ENCODE assay signal across 17 mouse cellular contexts in genomic region chr4:134986336-134986635, GRCm38 (mm10). TPM values are rescaled to one million over a fixed set of nuclear protein-coding genes. Genes with fewer than 3 reads are reported as not detected.
DNase-seq lines count a peak whose midpoint lies in the region; ATAC-seq and TF ChIP-seq lines count a peak whose summit lies in the region.
"Had no signal": no experiment of that assay in that cellular context is flagged by ENCODE, and none has a peak within 500 bp of the region (broad histone marks: within the 10 kb centered on the region; RNA-seq: fewer than 3 reads in every experiment).

No protein-coding gene starts in this region.

- H3K4me1 ChIP-seq in hindbrain, postnatal 0 days (ENCODE audit: insufficient read depth, low read length), result no peaks in the 10 kb centered on the region
- H3K4me1 ChIP-seq in hindbrain, embryonic 14.5 days (replicated peaks; ENCODE audit: control insufficient read depth, insufficient read depth, low read length), result 0 out of 2 replicates have a peak, but pooled peaks cover 3% of the 10 kb centered on the region
- H3K4me1 ChIP-seq in midbrain, postnatal 0 days (ENCODE audit: insufficient read depth, low read length), result no peaks in the 10 kb centered on the region

- DNase-seq in gastrocnemius, adult 2 months, result peak; percentile 46
- no peak for DNase-seq in gastrocnemius, postnatal 36 days
- DNase-seq in hindbrain, postnatal 0 days (ENCODE audit: low spot score), result peak; percentile 31
- no peak for DNase-seq in hindbrain, embryonic 14.5 days (ENCODE audit: low spot score)
- peak; percentile 83 for DNase-seq in 3T3-L1 (ENCODE audit: low read depth, low spot score)
- peak; percentile 12 for DNase-seq in brain, adult 2 months (ENCODE audit: low read depth, low spot score)
- no peak for DNase-seq in right cerebral cortex, postnatal 4 days
- DNase-seq in midbrain, postnatal 0 days (ENCODE audit: low spot score), result no peak
- DNase-seq: adrenal gland, adult 8-10 months; embryo, embryonic 11 days; kidney, adult 18-20 months; kidney, postnatal 10 days; midbrain, embryonic 14.5 days; spleen, adult 18-20 months had no signal

- H3K27me3 ChIP-seq in hindbrain, postnatal 0 days (ENCODE audit: insufficient read depth, low read length), result no peaks in the 10 kb centered on the region
- H3K27me3 ChIP-seq in hindbrain, embryonic 14.5 days (ENCODE audit: control insufficient read depth, insufficient read depth, low read length), result no peaks in the 10 kb centered on the region
- H3K27me3 ChIP-seq in midbrain, postnatal 0 days (ENCODE audit: insufficient read depth, low read length), result no peaks in the 10 kb centered on the region
- H3K27me3 ChIP-seq: embryonic facial prominence, embryonic 15.5 days had no signal

- no peak for TF ChIP-seq CTCF in gastrocnemius, adult 2 months (IDR thresholded peaks at IDR 0.05)
- no peak for TF ChIP-seq CTCF in hindbrain, postnatal 0 days (IDR thresholded peaks at IDR 0.05; ENCODE audit: low read depth)
- TF ChIP-seq CTCF in midbrain, postnatal 0 days (IDR thresholded peaks at IDR 0.05), result no peak

- H3K9me3 ChIP-seq in hindbrain, postnatal 0 days (ENCODE audit: low read length), result no peaks in the 10 kb centered on the region
- H3K9me3 ChIP-seq in hindbrain, embryonic 14.5 days (ENCODE audit: control insufficient read depth, low read length), result no peaks in the 10 kb centered on the region
- no peaks in the 10 kb centered on the region for H3K9me3 ChIP-seq in midbrain, postnatal 0 days (ENCODE audit: low read length)
- H3K9me3 ChIP-seq: embryonic facial prominence, embryonic 15.5 days had no signal

- WGBS in hindbrain, postnatal 0 days, result 58% methylated on average over 4 of the region's 4 CpGs
- 59% methylated on average over 4 of the region's 4 CpGs for WGBS in hindbrain, embryonic 14.5 days
- 71% methylated on average over 4 of the region's 4 CpGs for WGBS in midbrain, postnatal 0 days

- no peak overlapping the region for H3K4me2 ChIP-seq in hindbrain, postnatal 0 days (ENCODE audit: low read depth, low read length)
- no peak overlapping the region for H3K4me2 ChIP-seq in hindbrain, embryonic 14.5 days (replicated peaks)
- no peak overlapping the region for H3K4me2 ChIP-seq in midbrain, postnatal 0 days (ENCODE audit: low read depth, low read length, poor library complexity, severe bottlenecking)
- H3K4me2 ChIP-seq: embryonic facial prominence, embryonic 15.5 days; heart, embryonic 13.5 days had no signal

- intact Hi-C loops in gastrocnemius, adult 2 months (cut with DNase I), result no loop called here
- intact Hi-C loops in gastrocnemius, postnatal 36 days (cut with DNase I), result no loop called here

- no peak overlapping the region for H3K9ac ChIP-seq in hindbrain, postnatal 0 days (replicated peaks; ENCODE audit: low read length)
- no peak overlapping the region for H3K9ac ChIP-seq in hindbrain, embryonic 14.5 days
- H3K9ac ChIP-seq in midbrain, postnatal 0 days (replicated peaks; ENCODE audit: low read length, poor library complexity, severe bottlenecking), result no peak overlapping the region
- H3K9ac ChIP-seq: embryonic facial prominence, embryonic 15.5 days; heart, embryonic 13.5 days; liver, embryonic 14.5 days had no signal

- no peak overlapping the region for H3K4me3 ChIP-seq in gastrocnemius, adult 2 months
- H3K4me3 ChIP-seq in hindbrain, postnatal 0 days (ENCODE audit: low read length), result no peak overlapping the region
- no peak overlapping the region for H3K4me3 ChIP-seq in hindbrain, embryonic 14.5 days (replicated peaks; ENCODE audit: low read length)
- no peak overlapping the region for H3K4me3 ChIP-seq in midbrain, postnatal 0 days (ENCODE audit: low read depth, low read length)
- H3K4me3 ChIP-seq: embryonic facial prominence, embryonic 15.5 days; heart, embryonic 13.5 days had no signal

- ATAC-seq in hindbrain, postnatal 0 days, result no peak
- ATAC-seq in hindbrain, embryonic 14.5 days (ENCODE audit: low FRiP score), result no peak
- no peak for ATAC-seq in midbrain, postnatal 0 days (ENCODE audit: low FRiP score)

- H3K27ac ChIP-seq in gastrocnemius, adult 2 months, result 0 out of 2 replicates have a peak overlapping the region, but pooled peaks have one; percentile 3
- H3K27ac ChIP-seq in hindbrain, postnatal 0 days, result no peak overlapping the region
- no peak overlapping the region for H3K27ac ChIP-seq in hindbrain, embryonic 14.5 days
- H3K27ac ChIP-seq in midbrain, postnatal 0 days (ENCODE audit: low read depth, low read length), result no peak overlapping the region
- H3K27ac ChIP-seq: embryonic facial prominence, embryonic 15.5 days; heart, embryonic 13.5 days; liver, embryonic 14.5 days had no signal

- H3K36me3 ChIP-seq in hindbrain, postnatal 0 days (ENCODE audit: insufficient read depth, low read length), result no peaks in the 10 kb centered on the region
- H3K36me3 ChIP-seq in hindbrain, embryonic 14.5 days (replicated peaks; ENCODE audit: control insufficient read depth, insufficient read depth), result no peaks in the 10 kb centered on the region
- H3K36me3 ChIP-seq in midbrain, postnatal 0 days (ENCODE audit: insufficient read depth, low read length), result no peaks in the 10 kb centered on the region
- H3K36me3 ChIP-seq: embryonic facial prominence, embryonic 15.5 days; heart, embryonic 13.5 days had no signal

RNA-seq across cellular contexts. Expression of gene Syf2, which starts 55.6 kb away (rescaled TPM):
- total RNA-seq in gastrocnemius, adult 2 months (2021), result 10 to 100 TPM; 39.5 to 40.9 TPM
- total RNA-seq in gastrocnemius, postnatal 36 days (2021), result 10 to 100 TPM; 31.4 to 39.2 TPM
- 19.2 and 35.0 TPM in 2 replicates for total RNA-seq in hindbrain, postnatal 0 days (2014; rRNA removed)
- 70.7 and 80.4 TPM in 2 replicates for polyA plus RNA-seq in hindbrain, postnatal 0 days (2015; fragmentation: Nextera tagmentation; extraction: Ambion mirVana)
- 47.7 and 50.2 TPM in 2 replicates for polyA plus RNA-seq in hindbrain, embryonic 14.5 days (2014; fragmentation: Nextera tagmentation; extraction: Ambion mirVana)
- 39.8 and 45.3 TPM in 2 replicates for total RNA-seq in midbrain, postnatal 0 days (2014; rRNA removed)
- polyA plus RNA-seq in midbrain, postnatal 0 days (2015; fragmentation: Nextera tagmentation; extraction: Ambion mirVana), result 69.4 and 70.7 TPM in 2 replicates

Comparison
In these comparisons a context has a peak if more than half of its experiments do, and no peak if none do; other contexts are left out.
1. DNase-seq: peak in gastrocnemius, adult 2 months (single experiment), hindbrain, postnatal 0 days (single experiment), 3T3-L1 (single experiment) and brain, adult 2 months (single experiment); none in gastrocnemius, postnatal 36 days (0 of 2), hindbrain, embryonic 14.5 days (single experiment), right cerebral cortex, postnatal 4 days (single experiment) and midbrain, postnatal 0 days (single experiment).